In genomic region chr12:35679903-35680302, GRCm38 (mm10) we compare ENCODE assay signal across 30 mouse cellular contexts.
A peak's percentile ranks its signal among the peaks of the same experiment; 100 is the strongest.
DNase-seq lines count a peak whose midpoint lies in the region; ATAC-seq lines count a peak whose summit lies in the region.
"Had no signal": no experiment of that assay in that cellular context is flagged by ENCODE, and none has a peak within 500 bp of the region (broad histone marks: within the 10 kb centered on the region; RNA-seq: fewer than 3 reads in every experiment).

No protein-coding gene starts in this region.

- no peaks in the 10 kb centered on the region for H3K36me3 ChIP-seq in embryonic facial prominence, embryonic 11.5 days (replicated peaks; ENCODE audit: control insufficient read depth, insufficient read depth, low read depth, low read length)
- H3K36me3 ChIP-seq in embryonic facial prominence, embryonic 10.5 days (replicated peaks): no peaks in the 10 kb centered on the region
- H3K36me3 ChIP-seq in embryonic facial prominence, embryonic 15.5 days: no peaks in the 10 kb centered on the region
- H3K36me3 ChIP-seq in neural tube, embryonic 15.5 days: no peaks in the 10 kb centered on the region
- H3K36me3 ChIP-seq: heart, embryonic 15.5 days had no signal

- no peaks in the 10 kb centered on the region for H3K27me3 ChIP-seq in embryonic facial prominence, embryonic 11.5 days (ENCODE audit: control insufficient read depth, insufficient read depth, low read length)
- H3K27me3 ChIP-seq in embryonic facial prominence, embryonic 10.5 days (replicated peaks; ENCODE audit: low read depth, poor library complexity, severe bottlenecking): no peaks in the 10 kb centered on the region
- no peaks in the 10 kb centered on the region for H3K27me3 ChIP-seq in embryonic facial prominence, embryonic 15.5 days
- H3K27me3 ChIP-seq in neural tube, embryonic 15.5 days (replicated peaks): no peaks in the 10 kb centered on the region
- H3K27me3 ChIP-seq: heart, embryonic 15.5 days had no signal

- H3K4me3 ChIP-seq in embryonic facial prominence, embryonic 11.5 days (ENCODE audit: low read depth, low read length): no peak overlapping the region
- no peak overlapping the region for H3K4me3 ChIP-seq in embryonic facial prominence, embryonic 10.5 days
- no peak overlapping the region for H3K4me3 ChIP-seq in embryonic facial prominence, embryonic 15.5 days (replicated peaks)
- H3K4me3 ChIP-seq in neural tube, embryonic 15.5 days (replicated peaks): no peak overlapping the region
- H3K4me3 ChIP-seq: heart, adult 2 months; heart, embryonic 15.5 days had no signal

- H3K9ac ChIP-seq in embryonic facial prominence, embryonic 11.5 days (replicated peaks; ENCODE audit: low read length): no peak overlapping the region
- H3K9ac ChIP-seq in embryonic facial prominence, embryonic 15.5 days: no peak overlapping the region
- no peak overlapping the region for H3K9ac ChIP-seq in neural tube, embryonic 15.5 days (replicated peaks)
- H3K9ac ChIP-seq: forebrain, postnatal 0 days; heart, embryonic 15.5 days; hindbrain, embryonic 14.5 days had no signal

- 57% methylated on average over 4 of the region's 4 CpGs for WGBS in embryonic facial prominence, embryonic 11.5 days
- WGBS in embryonic facial prominence, embryonic 10.5 days: 69% methylated on average over 4 of the region's 4 CpGs
- 35% methylated on average over 4 of the region's 4 CpGs for WGBS in embryonic facial prominence, embryonic 15.5 days
- 84% methylated on average over 4 of the region's 4 CpGs for WGBS in neural tube, embryonic 15.5 days

- H3K4me1 ChIP-seq in embryonic facial prominence, embryonic 11.5 days (ENCODE audit: control insufficient read depth, insufficient read depth, low read length): no peaks in the 10 kb centered on the region
- no peaks in the 10 kb centered on the region for H3K4me1 ChIP-seq in embryonic facial prominence, embryonic 10.5 days
- H3K4me1 ChIP-seq in embryonic facial prominence, embryonic 15.5 days: no peaks in the 10 kb centered on the region
- no peaks in the 10 kb centered on the region for H3K4me1 ChIP-seq in neural tube, embryonic 15.5 days
- H3K4me1 ChIP-seq: heart, embryonic 15.5 days had no signal

- no peak overlapping the region for H3K4me2 ChIP-seq in embryonic facial prominence, embryonic 11.5 days (ENCODE audit: low read depth, low read length)
- no peak overlapping the region for H3K4me2 ChIP-seq in embryonic facial prominence, embryonic 15.5 days (replicated peaks)
- no peak overlapping the region for H3K4me2 ChIP-seq in neural tube, embryonic 15.5 days
- H3K4me2 ChIP-seq: heart, embryonic 11.5 days; heart, embryonic 15.5 days; hindbrain, embryonic 14.5 days had no signal

- no peaks in the 10 kb centered on the region for H3K9me3 ChIP-seq in embryonic facial prominence, embryonic 11.5 days (replicated peaks; ENCODE audit: control insufficient read depth, low read length)
- no peaks in the 10 kb centered on the region for H3K9me3 ChIP-seq in embryonic facial prominence, embryonic 10.5 days
- no peaks in the 10 kb centered on the region for H3K9me3 ChIP-seq in embryonic facial prominence, embryonic 15.5 days (replicated peaks)
- H3K9me3 ChIP-seq in neural tube, embryonic 15.5 days (replicated peaks): no peaks in the 10 kb centered on the region
- H3K9me3 ChIP-seq: heart, embryonic 15.5 days had no signal

- no peak for ATAC-seq in embryonic facial prominence, embryonic 11.5 days (replicated peaks; ENCODE audit: insufficient number of reproducible peaks, low FRiP score, low TSS enrichment, low read depth)
- ATAC-seq in embryonic facial prominence, embryonic 15.5 days (ENCODE audit: insufficient number of reproducible peaks, low FRiP score, low TSS enrichment, low read depth): no peak
- ATAC-seq in activated CD4-positive, CD25-positive, alpha-beta regulatory T cell, adult 4 months: no peak
- ATAC-seq in neural tube, embryonic 15.5 days (ENCODE audit: low FRiP score): no peak
- ATAC-seq: CD4-positive, CD25-positive, alpha-beta regulatory T cell, adult 4 months; forebrain, embryonic 14.5 days; forebrain, postnatal 0 days; hindbrain, postnatal 0 days; inflammation-experienced regulatory T-cells, adult 6 months; intestine, embryonic 16.5 days had no signal

- peak; percentile 25 for DNase-seq in embryonic facial prominence, embryonic 11.5 days (ENCODE audit: low spot score)
- no peak for DNase-seq in embryonic facial prominence, embryonic 10.5 days (ENCODE audit: low spot score)
- peak; percentile 90 for DNase-seq in 3T3-L1 (ENCODE audit: low read depth, low spot score)
- peak; percentile 21 for DNase-seq in adipocyte (ENCODE audit: low spot score)
- DNase-seq in heart, adult 9 months (ENCODE audit: low spot score in 2 of 2): no peak
- DNase-seq: adrenal gland, adult 2 months; adrenal gland, postnatal 14 days; B cell, adult 2 months; cerebellum, adult 11 months; cerebellum, adult 2 months; cerebellum, adult 9-11 months; cerebellum, postnatal 25 days; forebrain, postnatal 0 days; gastrocnemius, postnatal 10 days; gastrocnemius, postnatal 36 days; heart, adult 2 months; heart, postnatal 10 days; heart, postnatal 4 days; kidney, adult 2 months had no signal

- no peak overlapping the region for H3K27ac ChIP-seq in embryonic facial prominence, embryonic 11.5 days (replicated peaks; ENCODE audit: low read depth, low read length)
- no peak overlapping the region for H3K27ac ChIP-seq in embryonic facial prominence, embryonic 10.5 days (replicated peaks)
- 0 out of 2 replicates have a peak overlapping the region, but pooled peaks have one; percentile 4 for H3K27ac ChIP-seq in embryonic facial prominence, embryonic 15.5 days (replicated peaks)
- no peak overlapping the region for H3K27ac ChIP-seq in neural tube, embryonic 15.5 days (replicated peaks)
- H3K27ac ChIP-seq: heart, adult 2 months; heart, embryonic 15.5 days; hindbrain, embryonic 14.5 days; hindbrain, postnatal 0 days had no signal

Comparison
In these comparisons a context has a peak if more than half of its experiments do, and no peak if none do; other contexts are left out.
1. DNase-seq: peak in embryonic facial prominence, embryonic 11.5 days (single experiment), 3T3-L1 (single experiment) and adipocyte (single experiment); none in embryonic facial prominence, embryonic 10.5 days (single experiment) and heart, adult 9 months (0 of 2).